Mouse (Mus musculus) bone marrow macrophage, adult 2 months (primary cell): ENCODE measurements around the gene Cpn2.

Experiments
- CTCF ChIP-seq: IDR thresholded peaks from 2 replicates; pipeline ENCODE4 v1.5.1; 2012; ENCODE audit warnings: low read depth, mild to moderate bottlenecking, low read length, moderate library complexity
- POLR2A ChIP-seq: IDR thresholded peaks from 2 replicates; pipeline ENCODE4 v1.6.1; 2012; ENCODE audit warnings: mild to moderate bottlenecking, low read depth, low read length, borderline replicate concordance

GRCm38 (mm10) chr16:30266561-30266960, 738 bp downstream of the Cpn2 start:
- no peak for TF ChIP-seq CTCF
- TF ChIP-seq POLR2A: no peak
